Mouse (Mus musculus) frontal cortex, postnatal 25 days (tissue): Measurements from ENCODE around the gene Wdr86.
"Not testable (repeated sequence)": the region's sequence is repeated elsewhere in the genome, so short reads cannot be mapped to it uniquely, and the experiment has no call there.

Source experiments
- DNase-seq, 2 experiments: peaks; one replicate each; pipeline ENCODE4 v3.0.0; 2022; ENCODE audit warnings: low spot score in 2 of 2

Wdr86 gene

DNA sequence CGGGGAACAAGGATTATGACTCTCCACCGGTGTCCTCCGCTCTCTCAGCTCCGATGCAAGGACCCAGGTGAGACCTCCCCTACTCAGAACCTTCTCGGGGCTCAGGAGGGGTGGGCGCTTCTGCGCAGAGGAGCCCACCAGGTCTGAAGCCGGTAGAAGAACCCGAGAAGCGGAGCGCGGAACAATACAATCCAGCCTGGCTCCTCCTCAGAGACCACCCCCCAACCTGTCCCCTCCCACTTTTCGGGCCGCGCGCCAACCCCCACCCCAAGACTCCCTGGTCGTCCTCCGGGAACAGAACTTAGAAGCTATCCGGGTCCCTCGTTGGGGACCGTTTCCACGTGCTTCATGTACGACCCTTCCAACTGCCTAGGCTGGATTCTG is at the start of gene Wdr86:
TSS of gene Wdr86 (minus strand) at position 240 of the 384 bp plus-strand sequence.
- no peak for DNase-seq

DNA sequence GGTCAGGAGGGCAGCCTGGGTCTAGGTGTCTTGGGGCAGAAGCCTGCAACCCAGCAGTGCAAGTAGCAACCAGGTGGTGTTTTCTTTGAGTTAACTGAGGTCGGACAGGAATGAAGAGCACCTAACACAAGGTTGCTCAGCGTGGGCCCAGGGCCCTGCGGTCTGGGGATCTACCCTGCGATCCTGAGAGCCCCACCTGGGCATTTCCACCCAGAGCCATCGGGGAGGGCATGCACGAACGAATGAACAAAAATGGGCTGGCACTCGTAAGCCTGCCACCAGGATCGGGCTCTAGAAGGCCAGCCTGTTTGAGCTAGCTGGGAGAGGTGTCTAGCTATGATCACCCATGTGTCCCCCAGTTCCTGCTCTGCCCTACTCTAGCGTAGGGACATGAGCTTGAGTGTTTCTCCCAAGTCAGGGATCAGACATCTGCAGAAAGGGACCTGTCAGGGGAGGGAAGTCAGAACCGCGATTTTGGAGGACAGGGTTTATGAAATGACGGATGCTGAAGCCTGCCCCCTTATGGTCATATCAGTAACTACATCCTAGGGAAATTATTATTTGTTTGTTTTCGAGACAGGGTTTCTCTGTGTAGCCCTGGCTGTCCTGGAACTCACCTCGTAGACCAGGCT is 49.5 kb upstream of the Wdr86 start:
- DNase-seq, result no peak

DNA sequence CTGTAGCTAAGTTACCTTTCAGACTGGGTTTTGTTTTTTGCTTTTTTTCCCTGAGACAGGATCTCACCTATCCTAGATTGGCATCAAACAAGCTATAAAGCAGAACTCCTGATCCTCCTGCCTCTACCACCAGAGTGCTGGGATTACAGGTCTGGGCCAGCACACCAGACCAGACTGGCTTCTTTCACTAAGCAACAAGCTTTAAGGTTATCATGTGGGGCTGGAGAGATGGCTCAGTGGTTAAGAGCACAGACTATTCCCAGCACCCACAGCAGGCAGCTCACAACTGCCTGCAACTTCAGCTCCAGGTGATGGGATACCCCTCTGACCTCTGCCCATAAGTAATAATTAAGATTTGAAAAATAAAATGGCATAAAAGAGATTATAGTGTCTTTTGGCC is 48.8 kb upstream of the Wdr86 start:
- DNase-seq, result no peak

DNA sequence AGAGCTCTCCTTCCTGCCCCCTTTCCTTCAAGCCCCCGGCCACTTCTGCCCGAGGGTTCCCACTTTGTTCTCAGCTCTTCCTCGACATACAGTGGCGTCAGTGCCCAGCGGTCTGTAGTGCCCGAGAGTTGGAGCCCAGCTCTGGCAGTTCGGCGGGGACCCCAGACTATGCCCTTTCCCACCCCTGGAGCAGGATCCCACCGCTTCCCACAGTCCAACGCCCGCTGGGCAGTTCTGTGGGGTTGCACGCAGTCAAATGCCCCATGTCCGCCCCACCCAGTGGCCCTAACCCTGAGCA is 48.3 kb upstream of the Wdr86 start:
- DNase-seq, result no peak

DNA sequence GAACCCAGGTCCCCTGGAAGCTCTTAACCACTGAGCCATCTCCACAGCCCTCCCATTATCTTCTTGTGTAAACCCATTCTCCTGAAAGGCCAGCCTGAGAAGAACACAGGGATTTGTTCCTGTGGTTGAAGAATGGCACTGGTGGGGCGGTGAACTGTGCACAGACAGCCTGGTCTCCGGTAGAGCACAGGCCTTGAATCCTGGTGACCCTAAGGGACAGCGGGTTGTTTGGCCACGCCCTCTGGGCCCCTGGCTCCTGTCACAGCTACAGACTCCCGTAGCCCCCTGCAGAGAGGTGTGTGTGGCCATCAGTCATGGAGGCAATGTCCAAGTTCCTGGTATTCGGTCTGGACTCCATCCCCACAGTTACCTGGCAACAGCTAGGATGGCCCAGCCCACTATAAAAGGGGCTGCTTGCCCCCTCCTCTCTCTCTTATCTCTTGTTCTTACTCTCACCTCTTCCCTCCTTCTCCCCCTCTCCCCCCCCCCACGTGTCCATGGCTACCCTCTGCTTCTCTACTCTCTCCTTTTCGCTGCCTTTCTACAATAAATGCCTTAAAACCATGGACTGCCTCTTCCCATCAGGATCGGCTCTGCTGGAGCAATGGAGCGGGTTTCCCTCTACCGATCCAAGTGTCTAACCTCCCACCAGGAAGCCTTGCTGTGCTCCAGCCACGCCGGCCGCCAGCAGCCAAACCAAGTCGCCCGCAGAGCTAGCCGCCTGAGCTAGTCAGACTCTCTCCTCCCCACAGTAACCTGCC is 47.7 kb upstream of the Wdr86 start:
- no peak for DNase-seq

DNA sequence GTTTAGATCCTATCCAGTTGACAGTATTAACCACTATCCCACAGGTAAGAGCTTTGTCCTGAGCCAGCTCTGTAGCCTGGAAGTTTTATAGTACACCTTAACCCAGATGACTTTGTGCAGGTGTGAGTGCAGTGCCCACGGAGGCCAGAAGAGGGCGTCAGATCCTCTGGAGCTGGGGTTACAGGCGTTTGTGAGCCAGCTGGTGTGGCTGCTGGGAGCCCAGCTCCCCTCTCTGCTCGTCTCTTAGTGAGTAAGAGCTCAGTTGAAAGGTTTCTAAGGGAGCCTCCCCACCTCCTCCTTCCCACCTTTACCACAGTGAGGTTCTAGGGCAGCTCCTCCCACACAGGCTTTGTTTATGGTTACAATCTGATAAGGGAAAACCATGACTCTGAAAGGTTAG is 46.2 kb upstream of the Wdr86 start:
- no peak for DNase-seq

DNA sequence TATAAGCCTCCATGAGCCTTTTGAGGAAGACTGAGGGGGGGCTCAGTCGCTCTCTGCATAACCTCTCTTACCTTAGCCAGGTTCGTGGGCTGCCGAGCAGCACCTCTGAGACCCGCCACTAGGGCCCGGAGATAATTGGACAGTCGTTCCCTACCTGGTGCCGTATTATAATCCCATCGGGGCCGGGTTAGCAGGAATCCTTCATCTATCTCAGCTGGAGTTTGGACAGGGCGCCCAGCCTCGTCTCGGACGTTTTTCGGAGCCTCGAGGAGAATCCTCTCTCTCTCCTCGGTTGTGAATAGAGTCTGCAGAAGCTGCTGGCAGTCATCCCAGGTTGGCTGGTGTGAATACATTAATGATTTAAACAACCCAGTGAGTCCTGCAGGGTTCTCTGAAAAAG is 44.0 kb upstream of the Wdr86 start:
- not testable (repeated sequence) for DNase-seq

DNA sequence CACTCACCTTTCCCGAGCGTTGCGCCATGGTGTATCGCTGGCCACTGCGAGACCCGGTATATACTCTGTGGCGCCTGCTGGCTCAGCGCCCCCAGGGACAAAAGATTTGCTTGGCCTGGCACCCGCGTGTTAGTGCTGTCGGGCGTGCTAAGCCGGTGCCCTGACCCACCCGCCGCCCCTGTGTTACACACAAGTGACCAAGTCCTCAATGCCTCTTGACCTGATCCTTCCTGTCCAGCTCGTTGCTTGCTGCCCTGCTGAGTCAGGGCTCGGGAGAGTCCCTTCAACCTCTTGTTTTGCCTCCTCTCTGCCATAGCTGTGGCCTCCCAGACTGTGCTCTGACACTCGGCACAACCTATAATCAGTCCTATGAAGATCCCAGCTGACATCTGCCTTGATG is 27.3 kb upstream of the Wdr86 start, which contains the start of gene Crygn:
TSS of gene Crygn (minus strand) at position 193 of the 400 bp plus-strand sequence.
- no peak for DNase-seq

DNA sequence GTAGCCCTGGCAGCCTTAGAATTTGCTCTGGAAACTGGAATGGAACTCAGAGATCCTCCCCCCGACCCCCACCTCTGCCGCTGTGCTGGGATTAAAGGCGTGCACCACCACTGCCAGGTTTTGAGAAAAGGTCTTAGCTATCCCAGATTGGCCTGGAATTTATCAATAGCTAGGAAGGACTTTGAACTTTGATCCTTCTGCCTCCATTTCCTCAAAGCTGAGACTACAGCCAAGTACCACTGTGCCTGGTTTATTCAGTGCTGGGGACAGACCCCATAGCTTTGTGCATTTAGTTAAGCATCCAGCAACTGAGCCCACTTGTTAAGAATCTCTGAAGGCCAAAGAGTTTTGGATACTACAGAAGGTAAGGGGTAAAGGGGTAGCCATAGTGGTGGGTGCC is 26.4 kb upstream of the Wdr86 start:
- no peak for DNase-seq

DNA sequence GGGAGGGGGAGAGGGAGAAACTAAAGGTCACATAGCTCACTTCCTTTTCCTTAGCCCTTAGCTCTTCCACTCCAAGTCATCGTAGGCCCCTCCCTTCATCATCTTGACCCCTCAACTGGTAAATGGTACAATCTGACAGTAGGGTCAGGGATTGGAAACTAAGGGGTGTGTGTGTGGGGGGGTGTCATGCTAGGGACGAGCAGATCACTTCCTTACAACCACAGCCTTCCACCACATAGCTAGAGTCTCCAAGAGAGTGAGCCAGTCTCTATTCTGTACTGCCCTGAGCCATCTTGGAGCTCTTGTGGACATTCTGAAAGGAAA is 21.6 kb upstream of the Wdr86 start:
- DNase-seq, result no peak

DNA sequence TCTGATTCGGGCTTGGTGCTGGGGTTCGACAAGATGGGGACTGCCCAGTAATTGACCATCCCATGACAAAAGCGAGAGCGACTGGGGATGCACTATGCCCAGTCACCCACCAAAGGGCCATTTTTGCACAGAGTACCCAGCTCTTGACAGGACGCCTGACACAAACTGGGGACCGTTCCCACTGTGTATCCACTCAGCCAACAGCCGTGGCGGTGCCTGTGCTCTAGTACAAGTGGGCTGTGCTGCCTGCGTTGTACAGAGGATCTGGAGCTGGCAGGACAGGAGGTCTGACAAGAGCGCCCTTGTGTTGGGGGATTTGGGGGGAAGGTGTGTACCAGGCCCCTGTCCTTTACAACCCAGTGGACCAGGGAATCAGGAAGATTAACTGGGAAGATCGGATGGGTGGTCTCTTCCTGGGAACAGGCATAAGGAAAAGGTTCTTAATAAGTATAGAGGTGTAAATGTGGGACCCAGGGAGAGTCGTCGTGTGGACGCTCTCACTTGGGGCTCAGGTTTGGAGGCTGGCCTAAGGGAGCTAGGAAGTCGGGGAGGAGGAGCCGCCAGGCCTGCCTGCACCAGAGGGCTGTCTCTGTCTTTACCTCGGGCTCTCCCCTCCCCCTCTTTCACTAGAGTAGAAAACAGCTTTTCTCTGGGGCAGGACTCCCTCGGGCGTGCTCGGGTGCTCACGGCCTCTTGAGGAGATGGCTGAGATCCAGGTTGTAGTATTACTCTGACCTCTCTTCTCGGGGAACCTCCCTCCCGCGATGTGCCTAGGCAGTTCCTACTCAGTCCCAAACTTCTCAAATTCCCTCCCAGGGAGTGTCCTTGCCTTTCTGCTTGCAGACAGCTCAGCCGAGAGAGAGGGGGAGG is 21.0 kb upstream of the Wdr86 start:
- peak in 1 of 2 experiments; percentile 19 for DNase-seq

DNA sequence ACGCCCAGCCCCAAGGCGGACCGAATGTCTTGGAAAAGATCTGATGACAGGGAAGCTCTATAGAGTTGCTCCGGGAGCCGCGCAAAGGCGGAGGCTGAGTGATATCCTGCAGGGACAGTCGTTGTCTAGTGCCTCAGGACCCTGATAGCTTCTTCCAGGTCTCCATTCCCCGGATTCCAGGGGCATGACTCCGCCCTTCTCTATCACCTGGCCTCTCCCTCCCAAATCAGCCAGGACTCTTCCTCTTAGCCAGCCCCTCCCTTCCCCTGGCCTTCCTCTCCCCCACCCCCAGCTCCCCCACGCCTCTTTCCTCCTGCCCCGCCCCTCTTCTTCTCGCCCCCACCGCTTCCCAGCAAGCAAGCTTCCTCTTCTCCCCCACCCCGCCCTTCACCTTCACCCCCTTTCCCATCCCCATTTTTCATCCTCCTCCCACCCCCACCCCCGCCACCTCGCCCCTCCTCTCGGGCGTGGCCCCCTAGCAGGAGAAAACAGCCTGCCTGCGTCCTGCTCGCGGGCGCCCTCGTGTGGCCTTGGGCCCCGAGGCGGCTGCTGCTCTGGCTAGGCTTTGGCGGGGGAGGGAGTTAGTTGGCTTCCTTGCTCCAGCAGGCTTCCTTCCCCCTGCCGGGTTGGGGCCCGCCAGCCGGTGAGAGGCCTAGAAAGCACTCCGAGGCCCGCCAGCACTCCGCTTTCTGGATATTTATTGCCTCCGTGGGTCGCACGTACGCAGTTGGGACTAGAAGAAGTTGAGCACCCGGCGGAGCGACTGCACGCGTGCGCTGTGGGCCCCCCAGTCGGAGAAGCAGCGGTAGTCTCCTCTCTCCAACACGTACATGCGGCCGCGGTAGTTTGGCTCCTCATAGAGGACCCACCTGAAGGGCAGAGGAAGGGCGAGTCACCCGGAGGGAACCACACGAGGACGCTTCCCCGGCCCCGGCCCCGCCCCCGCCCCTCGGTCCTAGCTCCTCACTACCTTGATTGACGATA is 20.1 kb upstream of the Wdr86 start:
- peak; percentile 64 to 75 for DNase-seq

DNA sequence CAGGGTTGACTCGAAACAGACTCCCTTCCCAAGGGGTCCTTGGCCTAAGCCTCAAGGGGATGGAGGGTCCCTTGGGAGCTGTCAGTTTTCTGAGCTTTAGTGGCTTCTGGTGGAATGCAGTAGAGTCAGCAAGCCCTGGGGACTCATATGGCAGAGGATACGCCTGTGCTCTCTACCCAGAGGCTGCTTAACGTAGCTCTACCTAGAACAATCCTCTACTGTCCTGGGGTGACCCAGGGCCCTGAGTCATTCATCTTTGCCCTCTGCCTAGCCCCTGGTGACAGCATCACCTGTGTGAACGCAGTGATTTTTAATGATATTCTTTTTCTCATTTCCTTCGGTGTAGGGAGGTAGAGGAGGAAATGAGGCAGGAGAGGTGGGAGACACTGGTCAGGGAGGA is 19.2 kb upstream of the Wdr86 start:
- DNase-seq, result no peak

DNA sequence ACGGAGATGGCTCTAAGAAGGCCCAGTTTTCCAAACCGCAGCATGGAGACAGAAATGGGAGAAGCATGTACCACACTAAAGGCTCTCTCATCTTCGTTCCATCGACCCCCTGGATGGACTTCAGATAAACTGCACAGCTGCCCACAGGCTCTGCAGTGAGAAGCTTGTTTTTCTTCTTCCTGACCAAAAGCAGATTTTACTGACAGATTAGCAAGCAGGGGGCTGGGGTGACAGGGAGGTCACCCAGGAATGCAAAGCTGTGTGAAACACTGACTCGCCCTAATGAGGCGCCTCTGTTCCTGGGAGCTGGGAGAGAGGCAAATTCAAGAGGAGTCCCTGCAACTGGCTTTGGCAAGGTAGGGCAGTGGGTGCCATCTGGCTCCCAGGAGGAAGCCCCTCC is 17.0 kb upstream of the Wdr86 start:
- no peak for DNase-seq

DNA sequence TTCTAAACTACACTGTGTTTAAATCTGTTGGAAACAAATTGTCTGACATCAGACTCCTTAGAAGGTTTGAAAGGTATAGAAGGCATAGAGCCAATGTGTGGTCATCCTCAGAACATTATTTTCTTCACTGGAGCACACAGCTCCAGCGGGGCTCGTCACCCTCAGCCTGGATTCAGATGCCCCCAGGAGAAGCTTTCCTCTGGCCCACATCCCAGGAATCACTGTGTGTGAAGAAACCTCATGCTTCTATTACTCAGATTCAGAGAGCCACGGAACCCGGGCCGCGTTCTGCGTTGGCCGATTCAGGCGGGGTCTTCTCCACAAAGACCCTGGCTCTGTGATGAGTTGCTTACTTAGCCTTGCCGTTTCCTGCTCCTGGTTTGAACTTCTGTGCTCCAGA is 13.4 kb upstream of the Wdr86 start:
- no peak for DNase-seq

DNA sequence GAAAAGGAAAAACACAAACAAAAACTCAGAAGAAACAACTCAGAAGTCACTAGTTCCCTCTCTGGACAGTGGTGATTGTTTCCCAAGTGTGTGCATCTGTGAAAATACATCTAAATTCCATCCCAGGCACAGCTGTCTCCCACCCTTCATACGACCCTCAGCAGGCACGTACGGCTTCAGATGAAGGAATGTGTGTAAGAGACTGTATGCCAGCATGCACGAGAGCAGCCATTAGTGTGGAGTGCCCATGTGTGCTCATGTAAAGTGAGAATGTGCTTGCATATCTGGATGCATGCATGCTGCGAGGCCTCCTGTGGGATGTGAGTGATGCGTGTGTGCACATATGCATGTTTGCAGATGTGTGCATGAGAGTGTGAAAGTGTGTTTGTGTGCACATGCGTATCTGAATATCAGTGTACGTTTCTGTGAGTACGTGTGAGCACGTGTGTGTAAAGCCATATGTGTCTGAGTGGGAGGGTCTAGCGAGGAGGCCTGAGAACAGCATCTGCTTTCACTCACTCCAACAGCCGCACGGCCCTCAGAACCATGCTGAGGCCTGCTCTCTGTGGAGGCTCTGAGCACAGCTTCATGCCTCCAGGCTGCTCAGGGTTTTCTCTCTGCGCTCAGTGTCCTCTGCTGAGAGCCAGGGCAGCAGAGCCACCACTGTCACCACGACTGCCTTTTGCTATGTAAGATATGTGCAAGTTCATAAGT is 10.8 kb upstream of the Wdr86 start:
- no peak for DNase-seq

DNA sequence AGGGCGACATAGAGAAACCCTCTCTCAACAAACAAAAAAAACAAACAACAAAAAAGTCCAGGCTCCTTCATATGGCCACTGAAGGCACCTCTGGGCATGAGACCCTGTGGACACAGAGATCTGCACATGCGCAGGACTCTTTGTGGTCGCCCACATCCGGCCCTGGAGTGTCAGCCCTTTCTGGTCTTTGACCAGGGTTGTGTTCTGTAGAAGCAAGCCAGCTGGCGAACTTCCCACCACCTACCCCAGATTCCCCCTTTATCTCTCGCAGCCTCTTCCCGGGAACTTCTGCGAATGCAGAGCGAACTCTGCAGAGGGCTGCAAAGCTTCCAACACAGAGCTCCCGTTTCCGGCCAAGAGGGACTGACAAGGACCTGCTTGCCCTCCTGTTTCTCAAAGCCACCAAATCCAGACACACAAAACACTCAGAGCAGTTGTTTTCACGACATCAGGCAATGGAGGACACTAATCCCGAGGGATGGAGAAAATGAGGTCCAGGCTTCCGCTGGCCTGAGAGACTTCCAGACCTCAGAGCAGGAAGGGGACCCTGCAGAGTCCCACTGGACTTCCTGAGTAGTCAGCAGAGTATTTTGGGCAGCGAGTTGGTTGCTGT is 8.7 kb upstream of the Wdr86 start:
- DNase-seq, result no peak

DNA sequence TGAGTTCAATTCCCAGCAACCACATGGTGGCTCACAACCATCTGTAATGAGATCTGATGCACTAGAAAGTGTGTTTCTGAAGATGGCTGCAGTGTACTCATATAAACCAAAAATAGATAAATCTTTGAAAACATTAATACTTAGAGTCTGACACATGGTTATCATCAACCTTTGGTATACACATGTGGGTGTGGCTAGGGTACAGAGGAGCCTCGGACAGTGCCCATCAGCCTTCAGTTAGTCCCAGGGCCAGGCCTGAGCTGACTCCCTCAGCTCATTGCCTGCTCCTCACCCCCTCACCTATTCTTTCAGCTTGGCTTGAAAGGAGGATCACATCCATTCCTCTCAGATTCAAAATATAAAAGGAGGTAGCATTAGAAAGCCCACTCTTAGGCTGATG is 8.0 kb upstream of the Wdr86 start:
- DNase-seq, result no peak

DNA sequence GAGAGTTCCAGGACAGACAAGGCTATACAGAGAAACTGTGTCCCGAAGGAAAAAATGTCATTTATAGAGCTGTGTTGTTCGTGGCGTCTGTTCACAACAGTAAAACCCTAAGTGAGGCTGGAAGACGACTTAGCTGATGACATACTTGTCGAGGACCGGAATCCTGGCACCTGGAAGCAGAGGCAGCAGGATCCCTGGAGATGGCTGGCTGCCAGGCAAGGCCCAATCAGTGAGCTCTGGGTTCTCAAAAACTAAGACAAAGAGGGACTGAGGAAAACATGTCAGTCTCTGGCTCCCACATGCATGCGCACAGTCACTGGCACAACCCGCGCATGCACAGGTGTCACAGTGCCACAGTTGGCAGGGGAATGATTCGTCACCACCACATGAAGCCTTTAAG is 7.1 kb upstream of the Wdr86 start:
- DNase-seq, result no peak

DNA sequence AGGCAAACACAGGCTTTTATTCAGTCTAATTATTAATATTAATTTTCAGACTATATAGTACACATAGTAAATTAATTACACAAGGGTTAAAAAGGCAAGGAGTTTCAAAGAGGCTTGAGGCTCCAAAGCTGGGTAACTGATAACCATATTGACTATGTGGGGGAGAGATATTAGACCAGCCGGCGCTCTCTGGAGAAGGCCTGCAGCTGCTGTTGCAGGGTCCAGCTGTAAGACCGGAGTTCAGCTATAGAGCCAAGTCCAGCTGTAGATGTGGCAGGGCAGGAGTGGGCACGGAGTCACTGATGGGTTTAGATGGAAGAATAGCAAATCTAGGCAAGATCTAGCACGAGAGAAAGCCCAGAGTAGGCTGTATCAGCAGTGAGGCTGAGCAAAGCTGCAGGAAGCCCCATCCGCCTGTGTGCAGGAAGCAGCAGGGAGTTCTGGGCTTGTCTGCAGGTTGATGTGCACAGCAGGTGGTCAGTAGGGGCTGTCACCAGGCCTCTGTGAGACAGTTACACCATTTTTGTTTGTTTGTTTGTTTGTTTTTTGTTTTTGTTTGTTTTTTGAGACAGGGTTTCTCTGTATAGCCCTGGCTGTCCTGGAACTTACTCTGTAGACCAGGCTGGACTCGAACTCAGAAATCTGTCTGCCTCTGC is 3.4 kb upstream of the Wdr86 start:
- DNase-seq, result no peak
